8 mouse cellular contexts compared by ENCODE assay signal in genomic region chr17:80060151-80060550, GRCm38 (mm10). TPM values are rescaled to one million over a fixed set of nuclear protein-coding genes. Genes with fewer than 3 reads are reported as not detected.
DNase-seq lines count a peak whose midpoint lies in the region; ATAC-seq lines count a peak whose summit lies in the region.

No protein-coding gene starts in this region.

- no peaks in the 10 kb centered on the region for H3K27me3 ChIP-seq in embryonic facial prominence, embryonic 11.5 days (ENCODE audit: control insufficient read depth, insufficient read depth, low read length)
- H3K27me3 ChIP-seq in midbrain, embryonic 12.5 days = peaks cover 5% of the 10 kb centered on the region; the same call in 1 of the 2 replicates

- H3K4me1 ChIP-seq in embryonic facial prominence, embryonic 11.5 days (ENCODE audit: control insufficient read depth, insufficient read depth, low read length) = no peaks in the 10 kb centered on the region
- peaks cover 27% of the 10 kb centered on the region for H3K4me1 ChIP-seq in midbrain, embryonic 12.5 days

- peak overlapping the region; percentile 98 for H3K4me3 ChIP-seq in embryonic facial prominence, embryonic 11.5 days (ENCODE audit: low read depth, low read length)
- H3K4me3 ChIP-seq in midbrain, embryonic 12.5 days = peak overlapping the region; percentile 95

- no peak for ATAC-seq in embryonic facial prominence, embryonic 11.5 days (replicated peaks; ENCODE audit: insufficient number of reproducible peaks, low FRiP score, low TSS enrichment, low read depth)
- ATAC-seq in midbrain, embryonic 12.5 days (ENCODE audit: low FRiP score, low read depth) = no peak
- no peak for ATAC-seq in granulocyte monocyte progenitor cell, adult 5-6 weeks (replicated peaks; ENCODE audit: poor library complexity, severe bottlenecking)

- no peaks in the 10 kb centered on the region for H3K9me3 ChIP-seq in embryonic facial prominence, embryonic 11.5 days (replicated peaks; ENCODE audit: control insufficient read depth, low read length)
- H3K9me3 ChIP-seq in midbrain, embryonic 12.5 days = no peaks in the 10 kb centered on the region

- H3K36me3 ChIP-seq in embryonic facial prominence, embryonic 11.5 days (replicated peaks; ENCODE audit: control insufficient read depth, insufficient read depth, low read depth, low read length) = no peaks in the 10 kb centered on the region
- H3K36me3 ChIP-seq in midbrain, embryonic 12.5 days = no peaks in the 10 kb centered on the region

- peak overlapping the region; percentile 53 for H3K4me2 ChIP-seq in embryonic facial prominence, embryonic 11.5 days (ENCODE audit: low read depth, low read length)
- peak overlapping the region; percentile 69 for H3K4me2 ChIP-seq in midbrain, embryonic 12.5 days (replicated peaks)

- WGBS in embryonic facial prominence, embryonic 11.5 days = 18% methylated on average over 5 of the region's 5 CpGs
- WGBS in midbrain, embryonic 12.5 days = 22% methylated on average over 5 of the region's 5 CpGs

- no peak overlapping the region for H3K9ac ChIP-seq in embryonic facial prominence, embryonic 11.5 days (replicated peaks; ENCODE audit: low read length)
- peak overlapping the region; percentile 99 for H3K9ac ChIP-seq in midbrain, embryonic 12.5 days (replicated peaks)

- DNase-seq in heart, adult 11 months = peak; percentile 74
- no peak for DNase-seq in heart, postnatal 25 days (ENCODE audit: low spot score)
- DNase-seq in embryonic facial prominence, embryonic 11.5 days (ENCODE audit: low spot score) = no peak
- peak; percentile 29 for DNase-seq in kidney, adult 11 months
- DNase-seq in frontal cortex, postnatal 25 days (ENCODE audit: low spot score in 2 of 2) = no peak
- no peak for DNase-seq in retina, embryonic 14.5 days (ENCODE audit: low spot score)

- intact Hi-C loops in heart, postnatal 25 days (cut with DNase I) = loop anchor here (5.0 kb wide), 1 partner anchor 67 kb away; the partner anchor contains the start of gene Galm

- H3K27ac ChIP-seq in embryonic facial prominence, embryonic 11.5 days (replicated peaks; ENCODE audit: low read depth, low read length) = no peak overlapping the region
- no peak overlapping the region for H3K27ac ChIP-seq in midbrain, embryonic 12.5 days (replicated peaks)

RNA-seq across cellular contexts. Expression of gene Hnrnpll, which starts 2.0 kb away (rescaled TPM):
- total RNA-seq in heart, postnatal 25 days (2021) = 10 to 100 TPM; 21.0 to 22.3 TPM
- 114 and 127 TPM in 2 replicates for polyA plus RNA-seq in embryonic facial prominence, embryonic 11.5 days (2014; fragmentation: Nextera tagmentation; extraction: Ambion mirVana)
- 125 and 129 TPM in 2 replicates for polyA plus RNA-seq in midbrain, embryonic 12.5 days (2016; fragmentation: Nextera tagmentation; extraction: Ambion mirVana)
- 66.9 and 88.2 TPM in 2 replicates for total RNA-seq in granulocyte monocyte progenitor cell, adult 5-6 weeks (2014; fragmentation: Nextera tagmentation)
- total RNA-seq in granulocyte monocyte progenitor cell, adult 5-6 weeks (2017) = 61.4 and 71.8 TPM in 2 replicates

Comparison
In these comparisons a context has a peak if more than half of its experiments do, and no peak if none do; other contexts are left out.
1. DNase-seq: peak in heart, adult 11 months (single experiment) and kidney, adult 11 months (single experiment); none in heart, postnatal 25 days (single experiment), embryonic facial prominence, embryonic 11.5 days (single experiment), frontal cortex, postnatal 25 days (0 of 2) and retina, embryonic 14.5 days (single experiment).